Mouse (Mus musculus) hematopoietic stem cell, adult 5-6 weeks (primary cell): ENCODE results near the gene Chit1. TPM values are rescaled to one million over a fixed set of nuclear protein-coding genes. Genes with fewer than 3 reads are reported as not detected.

Experiments used
- ATAC-seq, 2 experiments: fragments of 125-278 bp in 1 of 2; replicated peaks in 1 of 2; 2 replicates each; pipeline ENCODE4 v1.8.0; 2016 to 2017; ENCODE audit warnings: inconsistent platforms in 2 of 2, mild to moderate bottlenecking in 2 of 2, moderate number of reproducible peaks in 2 of 2, low read depth in 1 of 2, moderate TSS enrichment in 1 of 2; ENCODE audit not compliant: low FRiP score in 2 of 2, poor library complexity in 2 of 2, severe bottlenecking in 2 of 2, insufficient read depth in 1 of 2, low TSS enrichment in 1 of 2
- total RNA-seq: library from RNA; stranded (forward); fragments of 172-1452, 232-1000 nt; gene quantifications from 2 replicates; pipeline ENCODE4 v1.2.3, GENCODE M21; 2017

The Chit1 gene
- total RNA-seq, 1 experiment from 2014 or later: not detected

DNA sequence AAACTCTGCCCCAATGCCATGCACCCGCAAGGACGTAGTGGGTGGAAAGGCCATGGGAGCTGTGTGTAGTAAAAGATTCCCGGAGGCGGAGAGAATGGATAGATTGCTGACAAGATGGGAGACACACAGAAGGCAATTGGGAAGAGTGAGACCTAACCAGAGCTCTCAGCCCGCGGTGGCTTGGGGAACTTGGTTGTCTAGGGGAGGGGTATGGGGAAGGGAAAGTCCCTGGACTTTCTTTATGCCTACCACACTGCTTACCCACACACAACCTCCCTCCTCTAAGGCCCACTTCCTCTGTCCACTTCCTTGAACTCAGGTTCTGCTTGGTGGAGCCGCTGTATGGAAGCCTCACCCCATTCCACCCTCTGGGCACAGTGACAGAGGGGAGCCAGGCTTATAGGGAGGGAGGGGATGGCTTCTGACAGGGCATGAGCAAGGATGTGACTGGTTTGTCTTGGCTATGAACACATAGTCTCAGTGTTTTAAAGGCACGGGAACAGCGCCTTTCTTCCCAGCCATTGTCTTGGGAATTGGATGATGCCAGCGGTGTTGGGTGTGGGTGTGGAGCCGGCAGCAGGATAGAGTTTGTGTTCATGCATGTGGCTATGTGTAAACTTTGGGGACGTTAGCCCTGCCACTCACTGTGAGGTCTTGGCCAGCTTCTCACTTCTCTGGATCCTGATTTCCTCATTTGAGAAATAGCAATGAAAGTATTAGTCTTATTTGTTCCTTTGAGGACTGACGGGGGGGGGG is 17.1 kb upstream of the Chit1 start:
- ATAC-seq: peak; percentile 47 to 52

GRCm38 (mm10) chr1:134095033-134095612 is 15.9 kb upstream of the Chit1 start:
- no peak for ATAC-seq

DNA sequence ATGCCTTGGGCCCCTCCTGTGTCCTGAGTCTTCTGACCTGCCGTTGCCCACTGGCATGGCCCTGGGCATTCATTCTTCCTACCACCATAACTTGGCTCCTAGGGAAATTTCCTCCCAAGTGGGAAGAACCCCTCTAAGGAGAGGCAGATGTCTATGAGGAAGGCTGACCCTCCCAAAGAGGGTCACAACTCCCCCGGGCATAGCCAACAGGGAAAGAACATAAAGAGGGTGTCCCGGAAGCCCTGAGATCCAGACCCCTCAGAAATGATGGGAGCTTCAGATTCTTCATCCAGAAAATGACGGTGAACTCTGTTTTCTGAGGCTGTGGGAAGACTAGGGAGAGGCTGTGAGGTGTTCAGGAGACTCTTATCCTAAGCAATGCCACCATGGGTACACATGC is 15.3 kb upstream of the Chit1 start:
- no peak for ATAC-seq

DNA sequence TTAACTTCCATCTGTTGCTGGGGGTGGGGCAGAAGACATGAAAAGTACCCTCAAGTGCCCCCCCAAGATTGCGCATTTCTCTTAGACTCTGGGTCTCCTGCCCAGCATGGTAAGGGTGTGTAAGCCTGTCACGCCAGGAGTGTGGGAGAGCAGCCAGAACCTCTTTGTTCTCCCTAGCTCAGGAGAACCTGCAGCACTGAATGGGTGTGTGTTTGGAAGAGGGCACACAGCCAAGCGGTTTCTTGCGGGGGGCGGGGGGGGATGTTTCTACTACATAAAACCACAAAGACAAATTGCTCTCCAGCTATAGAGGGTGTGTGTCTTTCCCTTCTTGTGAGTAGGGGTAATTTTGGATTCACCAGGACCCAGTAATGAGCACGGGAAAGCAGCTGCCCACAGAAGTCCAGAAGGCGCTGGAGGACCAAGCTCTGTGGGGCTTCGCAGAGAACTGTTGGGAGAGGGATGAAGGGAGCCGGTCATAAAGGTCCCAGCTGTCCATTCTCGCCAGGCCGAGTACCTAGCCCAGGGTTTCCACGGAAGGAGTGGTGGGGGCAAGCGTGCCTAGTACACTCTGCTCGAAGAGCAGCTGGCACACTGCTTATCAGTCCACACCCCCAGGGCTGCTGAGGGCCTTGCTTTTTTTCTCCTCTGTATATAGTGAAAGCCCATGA is 14.6 kb upstream of the Chit1 start:
- ATAC-seq: no peak

DNA sequence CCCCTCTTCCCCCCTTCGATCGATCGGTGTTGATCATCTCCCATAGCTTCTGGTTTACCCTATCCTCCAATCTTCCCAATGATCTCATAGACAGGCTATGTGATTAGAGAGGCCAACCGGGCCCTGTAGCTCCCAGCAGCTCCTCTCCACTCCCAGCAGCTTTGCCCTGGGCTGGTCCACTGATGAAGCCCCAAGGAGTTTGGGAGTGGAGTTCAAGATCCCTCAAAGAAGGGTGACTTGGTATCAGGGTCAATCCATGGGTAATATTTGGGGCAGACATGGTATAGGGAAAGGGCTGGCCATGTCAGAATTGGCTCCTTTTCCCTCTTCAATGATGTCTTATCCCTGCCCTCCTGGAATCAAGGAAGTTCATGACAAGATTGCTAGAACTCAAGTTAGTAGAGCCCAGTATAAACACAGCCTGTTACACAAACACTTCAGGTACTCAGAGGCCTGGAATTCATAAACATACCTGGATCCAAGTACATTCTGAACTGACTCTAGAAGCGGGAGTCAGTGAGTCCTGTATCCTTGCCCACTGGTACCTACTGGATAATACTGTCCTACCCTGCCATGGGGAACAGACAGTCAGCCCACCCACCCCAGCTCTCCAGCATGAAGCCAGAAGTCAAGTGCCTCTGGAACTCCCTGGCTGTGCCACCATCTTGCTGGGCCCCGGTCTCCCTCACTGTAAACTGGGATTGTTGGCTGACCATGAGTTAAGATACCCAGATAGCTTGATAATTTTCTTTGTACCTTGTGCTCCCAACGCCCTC is 13.8 kb upstream of the Chit1 start:
- no peak for ATAC-seq

DNA sequence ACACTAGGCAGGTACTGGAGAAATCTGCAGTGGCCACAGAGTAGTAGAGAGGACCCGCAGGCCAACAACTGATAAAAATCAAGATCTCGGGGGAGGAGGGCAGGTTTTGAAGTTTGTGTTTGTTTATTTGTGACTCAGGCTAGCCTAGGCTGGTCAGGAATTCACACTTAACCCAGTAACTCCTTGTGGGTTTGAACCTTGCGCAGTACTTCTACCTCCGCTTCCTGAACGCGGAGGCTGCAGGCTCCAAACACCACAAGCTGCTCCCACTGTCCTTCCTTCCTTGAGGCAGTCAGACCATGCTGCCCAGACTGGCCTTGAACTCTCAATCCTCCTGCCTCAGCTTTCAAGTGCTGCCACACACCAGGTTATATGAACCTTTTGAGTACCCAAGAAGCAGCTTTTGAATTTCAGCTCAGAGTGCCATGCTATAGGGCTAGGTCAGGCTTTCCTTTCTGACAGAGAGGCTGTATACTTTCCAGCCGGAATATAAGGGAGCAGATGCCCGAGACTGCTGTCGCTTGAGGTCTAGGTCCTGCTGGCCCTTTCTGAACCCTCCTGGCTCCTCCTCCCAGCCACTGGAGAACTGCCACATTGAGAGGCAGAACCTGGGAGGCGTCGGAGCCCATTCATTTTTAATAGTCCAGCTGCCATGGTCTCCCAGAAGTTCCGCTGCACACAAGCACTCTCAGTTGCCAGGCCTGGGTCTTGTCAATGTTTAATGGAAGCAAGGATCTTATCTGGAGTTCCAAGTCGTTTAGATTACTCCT is 12.9 kb upstream of the Chit1 start:
- no peak for ATAC-seq

DNA sequence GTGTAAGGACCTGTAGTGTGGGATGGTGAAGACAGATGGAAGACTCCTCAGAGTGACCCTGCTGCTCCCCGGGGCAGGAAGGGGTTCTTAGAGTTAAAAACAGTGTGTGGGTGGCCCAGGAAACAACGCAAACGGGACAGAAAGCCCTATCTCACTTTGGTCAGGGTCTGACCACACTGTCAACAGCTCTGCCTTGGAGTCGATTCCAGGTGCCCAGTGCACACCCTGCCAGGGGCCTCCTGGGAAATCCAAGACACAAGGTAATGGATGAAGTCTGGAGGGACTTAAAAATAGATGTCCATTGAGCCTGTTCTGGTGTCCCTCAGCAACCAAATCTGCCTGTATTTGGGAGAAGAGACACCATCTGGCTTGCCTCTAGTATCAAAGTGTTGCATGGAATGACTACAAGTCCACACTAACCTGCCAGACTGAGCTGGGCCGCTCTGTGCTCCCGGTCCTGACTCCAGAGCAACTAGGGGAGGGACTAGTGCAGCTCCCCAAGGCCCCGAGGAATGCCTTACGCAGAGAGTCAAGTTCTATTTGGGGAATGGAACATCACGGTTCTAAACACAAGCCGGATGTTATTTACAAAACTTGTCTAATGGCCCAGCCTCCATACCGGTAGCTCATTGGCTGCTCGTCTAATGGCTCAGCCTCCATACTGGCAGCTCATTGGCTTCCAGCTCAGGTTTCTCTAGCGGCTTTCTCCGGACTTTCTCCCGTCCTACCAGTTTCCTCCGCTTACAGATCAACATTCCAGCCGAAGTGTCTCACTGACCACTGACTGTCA is 12.1 kb upstream of the Chit1 start:
- ATAC-seq: peak; percentile 78 to 85

- peak in 1 of 2 experiments; percentile 4; a peak in 1 of 4 replicates for ATAC-seq
Measured at GRCm38 (mm10) chr1:134099516-134100235, 11.4 kb upstream of the Chit1 start.

GRCm38 (mm10) chr1:134100401-134100800 is 10.6 kb upstream of the Chit1 start:
- ATAC-seq: no peak

GRCm38 (mm10) chr1:134100928-134101327 is 10.1 kb upstream of the Chit1 start:
- ATAC-seq: no peak

DNA sequence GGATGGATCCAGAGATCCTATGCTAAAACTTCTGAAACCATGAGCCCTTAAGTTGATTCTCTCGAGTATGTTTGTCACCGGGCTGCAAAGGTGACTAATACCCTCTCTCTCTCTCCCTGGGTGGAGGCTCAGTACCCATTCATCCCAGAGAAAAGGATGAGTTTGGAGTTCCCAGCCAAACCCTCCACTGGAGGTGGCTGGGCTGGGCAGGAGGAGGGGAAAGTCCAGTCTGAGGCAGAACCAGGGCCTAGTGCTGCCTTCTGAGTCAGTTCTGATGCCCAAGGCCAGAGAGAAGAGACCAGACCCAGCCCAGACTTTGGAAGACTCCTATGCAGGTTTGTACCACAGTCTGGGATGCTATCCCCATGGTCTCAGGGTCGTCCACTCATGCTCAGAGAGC is 9.4 kb upstream of the Chit1 start:
- no peak for ATAC-seq

- ATAC-seq: no peak
Measured at GRCm38 (mm10) chr1:134103861-134104260, 7.2 kb upstream of the Chit1 start.

- peak; percentile 52 to 65; a peak in 3 of 4 replicates for ATAC-seq
Measured at GRCm38 (mm10) chr1:134105043-134105763, 5.8 kb upstream of the Chit1 start.

DNA sequence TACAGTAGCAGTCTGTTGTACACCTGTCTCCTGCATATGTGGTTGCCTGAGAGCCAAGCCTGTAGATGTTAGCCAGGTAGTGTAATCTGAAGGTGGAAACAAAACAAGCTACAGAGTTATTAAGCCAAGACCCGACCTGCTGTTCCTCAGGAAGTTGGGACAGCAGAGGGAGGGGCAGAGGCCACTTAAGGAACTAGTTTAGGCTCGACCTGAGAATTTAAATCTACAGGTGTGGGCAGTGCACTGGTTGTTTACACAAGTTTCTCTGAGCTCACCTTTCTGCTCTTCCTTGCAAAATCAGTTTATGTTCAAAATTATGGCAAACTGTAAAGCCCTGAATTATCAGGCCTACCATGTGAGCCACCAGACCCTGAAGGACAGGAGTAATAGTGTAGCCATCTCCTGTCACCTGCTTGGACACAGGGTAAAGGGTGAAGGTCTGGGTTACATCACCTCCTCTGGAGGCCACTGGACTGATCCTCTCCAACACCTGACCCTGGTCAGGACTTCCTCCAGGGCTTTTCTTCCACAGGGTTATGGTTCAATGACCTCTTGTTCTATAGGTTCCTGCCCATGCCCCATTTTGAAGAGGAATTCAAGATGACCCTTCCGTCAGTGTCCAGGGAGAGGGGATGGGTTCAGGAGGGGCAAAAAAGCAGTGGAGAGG is 5.1 kb upstream of the Chit1 start:
- no peak; a peak in 1 of 4 replicates for ATAC-seq

DNA sequence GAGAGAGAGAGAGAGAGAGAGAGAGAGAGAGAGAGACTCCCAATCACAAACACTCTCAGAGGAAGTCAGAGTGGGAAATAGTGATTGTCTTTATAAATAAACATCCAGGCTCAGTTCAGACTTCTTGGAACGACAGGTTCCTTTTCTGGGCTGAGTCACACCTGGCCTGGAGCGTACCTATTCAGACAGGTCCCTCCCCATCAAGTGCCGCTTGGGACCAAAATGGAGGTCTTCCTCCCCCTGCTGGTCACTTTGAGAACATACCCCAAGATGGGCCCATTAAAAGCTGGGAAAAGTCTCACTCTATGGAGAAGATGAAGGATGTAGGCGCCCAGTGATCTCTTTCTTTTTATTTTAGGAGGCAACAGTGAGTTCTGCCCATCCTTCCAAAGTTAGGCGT is 4.3 kb upstream of the Chit1 start:
- ATAC-seq: peak in 1 of 2 experiments; percentile 56; a peak in 1 of 4 replicates
